Mouse (Mus musculus) T-helper 17 cell (primary cell): ENCODE measurements around the gene Amhr2.

ENCODE experiments used
- in situ Hi-C, 2 experiments: fragments of 300-600 bp; cut with MboI, MseI; formaldehyde crosslinking; loops; 1 replicate in 1 of 2; 2 replicates in 1 of 2; pipeline ENCODE4 v1.15.1; 2025; ENCODE audit warnings: high pct_unique_total_duplicates in 2 of 2

Amhr2 gene

GRCm38 (mm10) chr15:102423602-102424240, 21.4 kb upstream of the Amhr2 start:
- in situ Hi-C loops = no loop called here

GRCm38 (mm10) chr15:102424657-102425056, 20.5 kb upstream of the Amhr2 start:
- in situ Hi-C loops = no loop called here

GRCm38 (mm10) chr15:102426963-102427362, 18.2 kb upstream of the Amhr2 start:
- in situ Hi-C loops = no loop called here

- in situ Hi-C loops = no loop called here
These were observed 13.1 kb upstream of the Amhr2 start for GRCm38 (mm10) chr15:102432046-102432445.

GRCm38 (mm10) chr15:102433173-102433572, 12.0 kb upstream of the Amhr2 start:
- in situ Hi-C loops = no loop called here

- in situ Hi-C loops = loop anchor here in 1 of 2 experiments (5.0 kb wide), 1 partner anchor 65 kb away; no protein-coding TSS in a partner anchor
These were observed 2.7 kb upstream of the Amhr2 start for GRCm38 (mm10) chr15:102442490-102442889.

- in situ Hi-C loops = loop anchor here in 1 of 2 experiments (5.0 kb wide), 1 partner anchor 59 kb away; no protein-coding TSS in a partner anchor
These were observed 1.3 kb downstream of the Amhr2 start for GRCm38 (mm10) chr15:102446448-102446847.

GRCm38 (mm10) chr15:102449366-102449765, 4.2 kb downstream of the Amhr2 start:
- in situ Hi-C loops = loop anchor here in 1 of 2 experiments (5.0 kb wide), 1 partner anchor 62 kb away; no protein-coding TSS in a partner anchor

GRCm38 (mm10) chr15:102450928-102451327, 5.8 kb downstream of the Amhr2 start:
- in situ Hi-C loops = no loop called here

GRCm38 (mm10) chr15:102451666-102452430, 6.7 kb downstream of the Amhr2 start:
- in situ Hi-C loops = no loop called here

GRCm38 (mm10) chr15:102455993-102456392, 10.8 kb downstream of the Amhr2 start:
- in situ Hi-C loops = no loop called here

- in situ Hi-C loops = no loop called here
These were observed 13.0 kb downstream of the Amhr2 start for GRCm38 (mm10) chr15:102458050-102458736.

- in situ Hi-C loops = no loop called here
These were observed 13.7 kb downstream of the Amhr2 start, which contains the start of gene Prr13 for GRCm38 (mm10) chr15:102458904-102459317. TSS of gene Prr13 (plus strand) at chr15:102459028.

- in situ Hi-C loops = no loop called here
These were observed 14.2 kb downstream of the Amhr2 start for GRCm38 (mm10) chr15:102459381-102459780.

- in situ Hi-C loops = no loop called here
These were observed 14.7 kb downstream of the Amhr2 start for GRCm38 (mm10) chr15:102459847-102460246.

GRCm38 (mm10) chr15:102460409-102460808, 15.2 kb downstream of the Amhr2 start:
- in situ Hi-C loops = no loop called here

- in situ Hi-C loops = no loop called here
These were observed 15.8 kb downstream of the Amhr2 start for GRCm38 (mm10) chr15:102460971-102461370.

- in situ Hi-C loops = no loop called here
These were observed 16.4 kb downstream of the Amhr2 start for GRCm38 (mm10) chr15:102461430-102462075.

- in situ Hi-C loops = no loop called here
These were observed 18.5 kb downstream of the Amhr2 start for GRCm38 (mm10) chr15:102463666-102464065.

GRCm38 (mm10) chr15:102468675-102469370, 23.7 kb downstream of the Amhr2 start:
- in situ Hi-C loops = no loop called here

- in situ Hi-C loops = no loop called here
These were observed 25.0 kb downstream of the Amhr2 start, which contains the start of gene Pcbp2 for GRCm38 (mm10) chr15:102470183-102470604. TSS of gene Pcbp2 (plus strand) at chr15:102470539.
